Mouse (Mus musculus): ENCODE measurements around the gene Mllt3. TPM values are rescaled to one million over a fixed set of nuclear protein-coding genes. Genes with fewer than 3 reads are reported as not detected.

The Mllt3 gene
- polyA plus RNA-seq, 1 experiment from 2014 or later, result 56.3 TPM

GRCm38 (mm10) chr4:87723448-87723847 lies 309.7 kb downstream of the Mllt3 start:
- Histone ChIP-seq H3K36me3 (no peaks in the 10 kb centered on the region), H3K9me3 (no peaks in the 10 kb centered on the region), H3K4me3 (no peak overlapping the region), H3K4me1 (no peaks in the 10 kb centered on the region), H3K27me3 (ENCODE audit: insufficient read depth, poor library complexity, severe bottlenecking) (no peaks in the 10 kb centered on the region; the same call in 1 of the 2 replicates), H3K27ac (no peak overlapping the region)
- WGBS, result 88% methylated on average over 6 of the region's 6 CpGs
- DNase-seq (ENCODE audit: low spot score), result no peak

Other genes starting within 250 kb of the Mllt3 start
- gene Focad, start 61.3 kb upstream of the Mllt3 start, polyA plus RNA-seq (2016; fragmentation: Nextera tagmentation; extraction: Ambion mirVana), result 14.8 and 17.0 TPM in 2 replicates